Mouse (Mus musculus): ENCODE results near the gene Gm4301. TPM values are rescaled to one million over a fixed set of nuclear protein-coding genes. Genes with fewer than 3 reads are reported as not detected.
"Not testable (repeated sequence)": the region's sequence is repeated elsewhere in the genome, so short reads cannot be mapped to it uniquely, and the experiment has no call there.

Gm4301 gene
- polyA plus RNA-seq (2012), result not detected in 2 replicates

- TF ChIP-seq GATA1 (IDR thresholded peaks at IDR 0.05; ENCODE audit: low read length), result not testable (repeated sequence)
Measured at GRCm38 (mm10) chr10:100335376-100335775, at the start of gene Gm4301. Gene Gm4301, plus strand, starts transcription at chr10:100335676.

GRCm38 (mm10) chr10:100296105-100296504 lies 39.4 kb upstream of the Gm4301 start:
- no peak for TF ChIP-seq GATA1 (IDR thresholded peaks at IDR 0.05; ENCODE audit: low read length)

DNA sequence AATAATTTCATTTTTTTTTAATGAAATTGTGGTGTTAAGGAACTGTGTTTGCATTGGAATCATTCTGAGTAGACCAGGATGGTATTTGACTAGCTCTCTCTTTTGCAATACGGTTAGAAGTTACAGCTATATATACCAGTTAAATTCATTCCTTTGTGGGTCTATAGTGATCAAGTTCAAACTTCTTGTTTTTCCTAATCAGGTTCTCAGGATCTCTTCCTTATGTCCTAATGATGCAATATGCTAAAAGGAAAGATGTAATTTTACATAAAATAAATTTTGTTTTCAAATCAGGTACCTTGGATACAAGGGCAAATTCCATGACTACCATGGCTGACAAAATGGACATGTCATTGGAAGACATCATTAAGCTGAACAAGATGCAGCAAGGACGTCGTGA lies 5.1 kb downstream of the Gm4301 start, which contains the start of gene Gm4302:
Gene Gm4302, plus strand, starts transcription at position 301 of the 400 bp plus-strand sequence.
- not testable (repeated sequence) for TF ChIP-seq GATA1 (IDR thresholded peaks at IDR 0.05; ENCODE audit: low read length)

GRCm38 (mm10) chr10:100345672-100346071 lies 10.2 kb downstream of the Gm4301 start, which contains the start of gene Gm4303:
Gene Gm4303, plus strand, starts transcription at chr10:100345972.
- TF ChIP-seq GATA1 (IDR thresholded peaks at IDR 0.05; ENCODE audit: low read length), result not testable (repeated sequence)

DNA sequence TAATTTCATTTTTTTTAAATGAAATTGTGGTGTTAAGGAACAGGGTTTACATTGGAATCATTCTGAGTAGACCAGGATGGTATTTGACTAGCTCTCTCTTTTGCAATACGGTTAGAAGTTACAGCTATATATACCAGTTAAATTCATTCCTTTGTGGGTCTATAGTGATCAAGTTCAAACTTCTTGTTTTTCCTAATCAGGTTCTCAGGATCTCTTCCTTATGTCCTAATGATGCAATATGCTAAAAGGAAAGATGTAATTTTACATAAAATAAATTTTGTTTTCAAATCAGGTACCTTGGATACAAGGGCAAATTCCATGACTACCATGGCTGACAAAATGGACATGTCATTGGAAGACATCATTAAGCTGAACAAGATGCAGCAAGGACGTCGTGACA lies 15.3 kb downstream of the Gm4301 start, which contains the start of gene Gm4305:
Gene Gm4305, plus strand, starts transcription at position 301 of the 400 bp plus-strand sequence.
- TF ChIP-seq GATA1 (IDR thresholded peaks at IDR 0.05; ENCODE audit: low read length), result not testable (repeated sequence)

GRCm38 (mm10) chr10:100361038-100361437 lies 25.6 kb downstream of the Gm4301 start, which contains the start of gene Gm4307:
Gene Gm4307, plus strand, starts transcription at chr10:100361338.
- not testable (repeated sequence) for TF ChIP-seq GATA1 (IDR thresholded peaks at IDR 0.05; ENCODE audit: low read length)

DNA sequence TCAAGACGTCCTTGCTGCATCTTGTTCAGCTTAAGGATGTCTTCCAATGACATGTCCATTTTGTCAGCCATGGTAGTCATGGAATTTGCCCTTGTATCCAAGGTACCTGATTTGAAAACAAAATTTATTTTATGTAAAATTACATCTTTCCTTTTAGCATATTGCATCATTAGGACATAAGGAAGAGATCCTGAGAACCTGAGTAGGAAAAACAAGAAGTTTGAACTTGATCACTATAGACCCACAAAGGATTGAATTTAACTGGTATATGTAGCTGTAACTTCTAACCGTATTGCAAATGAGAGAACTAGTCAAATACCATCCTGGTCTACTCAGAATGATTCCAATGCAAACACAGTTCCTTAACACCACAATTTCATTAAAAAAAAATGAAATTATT lies 47.0 kb downstream of the Gm4301 start, which contains the start of gene Gm4312:
Gene Gm4312, minus strand, starts transcription at position 101 of the 400 bp plus-strand sequence.
- not testable (repeated sequence) for TF ChIP-seq GATA1 (IDR thresholded peaks at IDR 0.05; ENCODE audit: low read length)

Other genes starting within 250 kb of the Gm4301 start
- gene Gm4302, start 5.2 kb downstream of the Gm4301 start, polyA plus RNA-seq (2012), result not detected in 2 replicates
- not detected in 2 replicates for gene Gm4303, start 10.3 kb downstream of the Gm4301 start, polyA plus RNA-seq (2012)
- not detected in 2 replicates for gene Gm4305, start 15.4 kb downstream of the Gm4301 start, polyA plus RNA-seq (2012)
- not detected in 2 replicates for gene Gm4307, start 25.7 kb downstream of the Gm4301 start, polyA plus RNA-seq (2012)
- gene Gm4312, start 46.9 kb downstream of the Gm4301 start, polyA plus RNA-seq (2012), result not detected in 2 replicates
- gene Tmtc3, start 151.7 kb downstream of the Gm4301 start, polyA plus RNA-seq (2012), result 4.4 and 6.3 TPM in 2 replicates
- 0.30 and 0.39 TPM in 2 replicates for gene Cep290, start 151.9 kb downstream of the Gm4301 start, polyA plus RNA-seq (2012)